Mouse (Mus musculus) CH12F3 (cell line): ENCODE results near the gene Tnip3.

Experiments
- in situ Hi-C: fragments of 300-500 bp; cut with MboI; formaldehyde crosslinking; loops from 2 replicates; pipeline ENCODE4 v1.14.3; 2020; ENCODE audit warnings: low sequenced_read_pairs

Gene Tnip3

GRCm38 (mm10) chr6:65646408-65646807, 121.3 kb downstream of the Tnip3 start:
- in situ Hi-C loops: no loop called here

- in situ Hi-C loops: no loop called here
Measured at GRCm38 (mm10) chr6:65647731-65648130, 122.6 kb downstream of the Tnip3 start.

- in situ Hi-C loops: no loop called here
Measured at GRCm38 (mm10) chr6:65651376-65651775, 126.3 kb downstream of the Tnip3 start.

- in situ Hi-C loops: no loop called here
Measured at GRCm38 (mm10) chr6:65661272-65661671, 136.2 kb downstream of the Tnip3 start.

GRCm38 (mm10) chr6:65662050-65662449, 136.9 kb downstream of the Tnip3 start:
- in situ Hi-C loops: no loop called here

- in situ Hi-C loops: no loop called here
Measured at GRCm38 (mm10) chr6:65663990-65664389, 138.9 kb downstream of the Tnip3 start.

GRCm38 (mm10) chr6:65666295-65666694, 141.2 kb downstream of the Tnip3 start:
- in situ Hi-C loops: no loop called here

- in situ Hi-C loops: no loop called here
Measured at GRCm38 (mm10) chr6:65669971-65670370, 144.9 kb downstream of the Tnip3 start.

GRCm38 (mm10) chr6:65670981-65671411, 145.9 kb downstream of the Tnip3 start:
- in situ Hi-C loops: no loop called here

GRCm38 (mm10) chr6:65671451-65671850, 146.3 kb downstream of the Tnip3 start, which contains the start of gene Ndnf:
Ndnf (plus strand) TSS chr6:65671590.
- in situ Hi-C loops: no loop called here

- in situ Hi-C loops: no loop called here
Measured at GRCm38 (mm10) chr6:65672131-65673031, 147.3 kb downstream of the Tnip3 start.
